Mouse (Mus musculus) c-Kit-positive CD71-positive TER-119-positive erythroid progenitor cells, embryonic 14.5 days (primary cell): Measurements from ENCODE around the gene Allc.

Experiments
- DNase-seq: peaks from one replicate; pipeline ENCODE4 v3.0.0-alpha.2; 2013; ENCODE audit warnings: low spot score

The Allc gene

DNA sequence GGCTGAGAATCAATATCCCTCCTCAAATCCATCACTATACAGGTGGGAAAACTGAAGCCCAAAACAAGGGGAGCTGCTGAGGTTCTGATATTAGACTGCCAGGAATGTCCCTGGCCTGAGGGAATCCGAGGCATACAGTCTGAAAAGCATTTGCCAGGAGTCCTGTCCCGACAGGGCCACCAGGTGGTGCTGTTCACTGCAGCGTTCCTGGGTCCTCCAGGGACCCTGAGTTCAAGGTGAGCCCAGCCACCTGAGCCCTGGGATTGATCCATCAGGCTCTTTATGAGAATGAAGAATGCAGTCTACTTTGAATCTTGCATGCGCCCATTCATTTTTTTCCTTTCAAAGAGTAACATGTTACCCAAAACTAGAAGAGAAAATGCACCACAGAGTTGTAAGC, 3.2 kb downstream of the Allc start:
- DNase-seq = no peak

DNA sequence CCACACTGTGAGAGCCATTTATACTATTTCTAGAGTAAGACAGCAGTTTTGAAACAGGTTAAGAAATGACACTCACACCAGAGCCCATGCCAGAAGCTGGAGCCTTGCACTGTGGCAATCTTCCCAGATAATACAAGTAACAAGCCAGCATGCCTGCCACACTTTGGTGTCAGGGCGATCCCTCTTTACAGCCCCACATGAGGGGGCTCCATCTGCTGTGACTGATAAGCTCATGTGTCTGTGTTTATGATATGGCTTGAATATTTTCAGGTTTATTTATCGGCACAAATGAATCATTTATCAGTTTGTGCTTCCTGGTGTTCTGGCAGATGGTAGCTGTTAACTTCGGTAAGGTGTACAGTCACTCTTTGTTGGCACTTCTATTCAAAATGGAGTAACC, 4.2 kb downstream of the Allc start:
- DNase-seq = no peak

DNA sequence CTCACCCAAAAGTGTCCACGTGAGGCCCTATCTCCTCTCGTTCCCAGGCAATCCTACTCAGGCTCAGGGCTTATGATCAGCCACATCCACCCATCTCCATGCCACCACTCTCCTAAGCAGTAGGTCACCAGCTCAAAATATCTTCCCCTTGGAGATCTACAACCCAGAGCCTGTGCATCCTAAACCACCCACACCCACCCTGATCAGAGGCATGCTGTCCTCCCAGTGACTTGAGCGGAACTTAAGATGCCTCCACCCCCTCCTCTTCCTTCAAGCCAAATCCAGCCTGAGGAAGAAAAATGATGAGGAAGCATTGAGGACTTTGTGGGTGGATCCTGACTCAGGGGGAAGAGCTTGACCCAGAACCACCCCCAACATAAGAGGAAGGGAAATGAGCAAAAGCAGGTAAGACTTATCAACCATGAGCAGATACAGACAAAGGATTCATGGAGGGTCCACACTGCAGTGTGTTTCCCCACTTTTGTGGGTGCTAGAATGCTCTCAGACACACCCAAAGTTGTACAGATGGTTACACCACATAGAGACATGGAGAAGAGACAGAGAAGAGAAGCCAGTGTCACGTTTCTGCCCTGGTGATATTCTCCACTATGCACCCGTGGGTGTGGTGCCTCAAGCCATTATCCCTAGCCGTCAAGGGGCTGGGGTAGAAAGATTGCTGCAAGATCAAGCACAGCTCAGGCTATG, 6.8 kb downstream of the Allc start:
- no peak for DNase-seq

DNA sequence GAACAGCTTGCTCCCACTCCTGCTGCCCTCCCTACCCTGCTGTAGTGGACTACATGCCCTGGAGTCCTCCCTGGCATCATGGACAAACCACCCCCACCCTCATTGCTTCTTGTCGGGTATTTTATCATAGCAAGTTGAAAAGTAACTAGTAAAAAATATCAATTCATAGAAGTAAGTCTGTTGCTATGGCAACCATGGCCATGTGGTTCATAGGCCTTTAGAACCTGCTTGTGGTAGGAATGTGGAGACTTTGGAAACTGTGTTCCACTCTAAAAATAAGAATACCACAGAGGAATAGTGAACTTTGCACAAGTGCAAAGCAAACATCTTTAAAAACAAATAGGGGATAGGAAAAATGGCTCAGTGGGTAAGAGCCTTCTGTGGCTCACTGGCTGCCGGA, 10.1 kb downstream of the Allc start:
- no peak for DNase-seq

DNA sequence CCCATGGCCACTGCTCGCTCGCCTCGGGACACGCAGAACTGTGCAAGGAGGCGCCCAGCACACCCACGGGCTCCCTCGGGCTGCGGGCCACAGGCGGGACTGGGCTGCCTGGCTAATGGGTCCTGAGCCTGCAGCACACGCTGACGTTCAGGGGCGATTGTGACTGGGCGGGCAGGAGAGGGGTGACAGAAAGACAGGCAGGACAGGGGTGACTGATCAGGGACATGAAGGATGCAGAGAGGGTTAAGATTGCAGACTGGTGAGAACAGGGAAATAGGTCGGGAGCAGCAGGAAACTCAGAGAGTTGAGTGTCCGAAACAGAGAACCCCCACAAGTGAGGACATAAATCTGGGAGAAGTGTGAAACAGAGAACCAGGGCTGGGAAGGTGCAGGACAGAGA, 30.0 kb downstream of the Allc start, which contains the start of gene Dcdc2c:
TSS of gene Dcdc2c (minus strand) at position 101 of the 400 bp plus-strand sequence.
- no peak for DNase-seq

DNA sequence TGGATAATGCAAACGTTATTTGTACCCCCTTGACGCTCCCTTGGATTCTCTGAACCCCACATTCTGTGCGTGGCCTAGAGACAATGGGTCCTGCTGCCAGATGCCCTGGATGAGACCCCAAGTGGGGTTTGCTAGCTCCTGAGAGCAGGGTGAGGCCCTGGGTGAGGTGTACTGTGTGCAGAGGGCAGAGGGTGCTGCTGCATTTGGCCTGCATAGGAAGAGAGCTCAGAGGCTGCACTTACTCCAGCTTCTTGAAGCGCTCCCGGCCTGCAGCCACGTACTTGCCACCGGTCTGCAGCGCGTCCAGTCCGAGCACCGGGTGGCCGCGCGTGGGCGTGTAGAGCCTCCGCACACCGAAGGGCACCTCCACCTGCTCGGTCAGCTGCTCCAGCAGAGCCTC, 30.5 kb downstream of the Allc start:
- no peak for DNase-seq

DNA sequence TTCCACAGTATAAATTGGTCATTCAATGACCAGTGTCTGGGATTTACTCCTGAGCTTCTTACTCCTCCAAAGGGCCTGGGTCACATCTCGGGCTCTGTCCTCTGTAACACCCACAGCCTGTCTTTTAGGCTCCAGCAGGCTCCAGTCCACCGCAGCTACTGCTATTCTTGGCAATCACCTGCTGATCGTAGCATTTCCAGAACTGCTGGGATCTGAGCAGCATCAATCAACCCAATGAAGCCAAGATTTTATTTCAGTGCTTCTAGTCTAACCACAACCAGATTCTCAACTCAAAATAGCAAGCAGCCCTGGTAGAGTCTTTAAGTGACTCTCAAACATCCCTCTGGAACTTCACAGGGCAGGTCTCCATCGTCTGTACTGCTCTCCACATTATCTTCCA, 33.4 kb downstream of the Allc start:
- DNase-seq = no peak

DNA sequence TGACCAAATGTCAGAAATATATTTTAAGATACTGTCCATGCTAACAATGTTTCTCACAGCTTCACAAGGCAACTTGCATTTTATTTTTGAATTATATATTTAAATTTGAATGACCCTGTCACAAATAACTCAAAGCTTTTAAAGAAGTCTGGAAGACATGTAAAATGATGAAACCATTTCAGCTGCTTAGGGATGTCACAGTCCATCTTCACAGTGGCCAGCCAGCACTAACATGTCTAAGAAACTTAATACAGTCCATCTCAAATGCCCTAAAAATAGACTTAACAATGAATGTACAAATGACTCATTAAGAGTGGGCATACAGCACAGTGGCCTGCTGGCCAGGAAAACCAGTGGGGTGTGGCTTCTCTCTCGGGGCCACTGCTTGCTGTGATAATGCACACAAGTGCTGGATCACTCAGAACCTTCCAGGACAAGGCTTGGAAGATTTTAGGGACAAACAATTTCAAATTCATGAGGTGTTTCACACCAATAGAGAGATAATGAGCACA, 68.0 kb downstream of the Allc start:
- DNase-seq = no peak

DNA sequence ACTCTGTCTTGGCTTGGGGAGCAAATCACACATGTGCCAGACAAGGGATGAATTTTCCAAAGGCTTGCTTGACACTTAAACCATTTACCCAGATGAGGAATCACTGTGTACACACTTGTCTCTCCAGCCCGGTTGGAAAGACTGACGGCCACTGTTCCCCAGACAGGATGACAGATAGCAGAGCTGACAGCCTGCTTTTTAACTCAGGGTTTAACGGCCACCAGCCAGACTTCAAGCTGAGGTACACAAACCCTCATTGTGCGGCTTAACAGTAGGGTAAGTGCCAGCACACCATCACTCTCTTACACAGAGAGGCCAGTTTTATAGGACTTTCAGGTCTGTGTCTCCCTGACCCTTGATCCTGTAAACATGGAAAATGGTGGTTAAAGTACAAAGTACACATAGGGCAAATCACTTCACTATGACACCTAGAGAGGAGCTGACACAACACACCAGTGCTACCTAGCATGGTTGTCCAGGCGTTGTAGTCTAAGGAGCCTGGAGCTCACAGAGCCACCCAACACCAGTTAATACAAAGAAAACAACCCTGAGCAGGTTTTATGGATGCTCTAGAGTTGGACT, 72.5 kb downstream of the Allc start:
- no peak for DNase-seq
